Mouse (Mus musculus): ENCODE data around the gene Mafk.

Gene Mafk

GRCm38 (mm10) chr5:139796001-139796620 is 4.8 kb downstream of the Mafk start:
- DNase-seq (ENCODE audit: extremely low read depth, low read depth, low spot score): no peak

GRCm38 (mm10) chr5:139796900-139797299 is 5.6 kb downstream of the Mafk start:
- peak; percentile 50 for DNase-seq (ENCODE audit: extremely low read depth, low read depth, low spot score)

GRCm38 (mm10) chr5:139797473-139798167 is 6.3 kb downstream of the Mafk start:
- no peak for DNase-seq (ENCODE audit: extremely low read depth, low read depth, low spot score)

- no peak for DNase-seq (ENCODE audit: extremely low read depth, low read depth, low spot score)
Observed at GRCm38 (mm10) chr5:139798168-139798900, 7.0 kb downstream of the Mafk start.

GRCm38 (mm10) chr5:139799041-139799440 is 7.7 kb downstream of the Mafk start:
- DNase-seq (ENCODE audit: extremely low read depth, low read depth, low spot score): no peak

GRCm38 (mm10) chr5:139799801-139800590 is 8.7 kb downstream of the Mafk start:
- DNase-seq (ENCODE audit: extremely low read depth, low read depth, low spot score): no peak

GRCm38 (mm10) chr5:139801231-139801630 is 9.9 kb downstream of the Mafk start:
- DNase-seq (ENCODE audit: extremely low read depth, low read depth, low spot score): no peak

- DNase-seq (ENCODE audit: extremely low read depth, low read depth, low spot score): no peak
Observed at GRCm38 (mm10) chr5:139801880-139802279, 10.6 kb downstream of the Mafk start.

GRCm38 (mm10) chr5:139803165-139803564 is 11.9 kb downstream of the Mafk start:
- no peak for DNase-seq (ENCODE audit: extremely low read depth, low read depth, low spot score)

- DNase-seq (ENCODE audit: extremely low read depth, low read depth, low spot score): no peak
Observed at GRCm38 (mm10) chr5:139803601-139804102, 12.3 kb downstream of the Mafk start.

- DNase-seq (ENCODE audit: extremely low read depth, low read depth, low spot score): no peak
Observed at GRCm38 (mm10) chr5:139804107-139804551, 12.8 kb downstream of the Mafk start.

- DNase-seq (ENCODE audit: extremely low read depth, low read depth, low spot score): no peak
Observed at GRCm38 (mm10) chr5:139804573-139805111, 13.3 kb downstream of the Mafk start.

- no peak for DNase-seq (ENCODE audit: extremely low read depth, low read depth, low spot score)
Observed at GRCm38 (mm10) chr5:139805924-139806323, 14.6 kb downstream of the Mafk start.

GRCm38 (mm10) chr5:139809397-139809796 is 18.1 kb downstream of the Mafk start:
- no peak for DNase-seq (ENCODE audit: extremely low read depth, low read depth, low spot score)

- peak; percentile 50 for DNase-seq (ENCODE audit: extremely low read depth, low read depth, low spot score)
Observed at GRCm38 (mm10) chr5:139811677-139812397, 20.5 kb downstream of the Mafk start.

GRCm38 (mm10) chr5:139812398-139813125 is 21.2 kb downstream of the Mafk start:
- no peak for DNase-seq (ENCODE audit: extremely low read depth, low read depth, low spot score)

GRCm38 (mm10) chr5:139813126-139813490 is 21.8 kb downstream of the Mafk start:
- no peak for DNase-seq (ENCODE audit: extremely low read depth, low read depth, low spot score)

GRCm38 (mm10) chr5:139813963-139814381 is 22.7 kb downstream of the Mafk start:
- no peak for DNase-seq (ENCODE audit: extremely low read depth, low read depth, low spot score)

- no peak for DNase-seq (ENCODE audit: extremely low read depth, low read depth, low spot score)
Observed at GRCm38 (mm10) chr5:139815964-139816363, 24.7 kb downstream of the Mafk start.
